Mouse (Mus musculus) liver, embryonic 13.5 days (tissue): ENCODE data around the gene C130073F10Rik. TPM values are rescaled to one million over a fixed set of nuclear protein-coding genes. Genes with fewer than 3 reads are reported as not detected.

Source experiments
- polyA plus RNA-seq: library from polyadenylated mRNA; unstranded; fragments of >200 nt; fragmentation: Nextera tagmentation; extraction: Ambion mirVana; gene quantifications from 2 replicates; pipeline ENCODE4 v1.2.1, GENCODE M21; 2015

The C130073F10Rik gene
- polyA plus RNA-seq, 1 experiment from 2014 or later = not detected

Other genes with a start within 250 kb of the C130073F10Rik start
- gene Leprot, start 246.1 kb downstream of the C130073F10Rik start, polyA plus RNA-seq = 50.8 and 57.5 TPM in 2 replicates
- 0.50 and 0.66 TPM in 2 replicates for gene Lepr, start 176.4 kb downstream of the C130073F10Rik start, polyA plus RNA-seq
- not detected in 2 replicates for gene B020004J07Rik, start 49.8 kb downstream of the C130073F10Rik start, polyA plus RNA-seq
- not detected in 2 replicates for gene Gm12800, start 15.3 kb upstream of the C130073F10Rik start, polyA plus RNA-seq
- not detected in 2 replicates for gene Gm12794, start 46.6 kb upstream of the C130073F10Rik start, polyA plus RNA-seq
- not detected in 2 replicates for gene Gm12790, start 87.3 kb upstream of the C130073F10Rik start, polyA plus RNA-seq
- gene Gm12789, start 92.8 kb upstream of the C130073F10Rik start, polyA plus RNA-seq = not detected in 2 replicates
- 2.2 and 3.2 TPM in 2 replicates for gene Pde4b, start 193.8 kb upstream of the C130073F10Rik start, polyA plus RNA-seq